Mouse (Mus musculus) right cerebral cortex, adult 18-20 months (tissue): ENCODE measurements around the gene Popdc2.

Source experiments
- DNase-seq: peaks from one replicate; pipeline ENCODE4 v3.0.0; 2022; ENCODE audit warnings: mixed read lengths

Gene Popdc2

GRCm38 (mm10) chr16:38406708-38407107, 44.7 kb downstream of the Popdc2 start:
- DNase-seq, result no peak

- DNase-seq, result no peak
These were observed 45.6 kb downstream of the Popdc2 start for GRCm38 (mm10) chr16:38407584-38407983.

GRCm38 (mm10) chr16:38408416-38408815, 46.4 kb downstream of the Popdc2 start:
- no peak for DNase-seq

- no peak for DNase-seq
These were observed 52.9 kb downstream of the Popdc2 start for GRCm38 (mm10) chr16:38414953-38415352.

DNA sequence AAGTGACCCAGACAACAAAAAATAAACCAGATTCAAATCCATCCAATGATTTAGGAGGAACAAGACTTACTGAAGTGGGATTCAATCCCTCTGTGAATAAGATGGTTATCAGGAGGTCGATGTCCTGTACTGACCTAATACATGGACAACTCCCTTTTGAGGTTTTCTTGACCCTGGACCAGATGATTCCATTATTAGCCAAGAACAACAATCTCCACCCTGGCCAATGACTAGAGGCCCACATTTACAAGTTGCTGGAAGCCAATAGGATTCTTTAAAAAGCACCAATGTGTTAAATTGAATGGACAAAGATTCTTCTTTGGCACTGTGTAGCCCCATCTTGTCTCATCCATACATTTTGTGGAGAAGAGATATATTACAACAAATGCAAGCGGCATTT, 63.4 kb downstream of the Popdc2 start:
- no peak for DNase-seq

- DNase-seq, result no peak
These were observed 63.8 kb downstream of the Popdc2 start for GRCm38 (mm10) chr16:38425799-38426198.
